Mouse (Mus musculus) liver, postnatal 0 days (tissue): ENCODE measurements around the gene Hdac10.

Experiments
- CTCF ChIP-seq: sonication (generic); IDR thresholded peaks from 2 replicates; pipeline ENCODE4 v1.5.1; 2016; ENCODE audit warnings: antibody characterized with exemption, low read depth
- EP300 ChIP-seq: IDR thresholded peaks from 2 replicates; pipeline ENCODE4 v1.6.1; 2016; ENCODE audit warnings: antibody characterized with exemption, low read depth, mild to moderate bottlenecking

GRCm38 (mm10) chr15:89174889-89175339, 46.4 kb upstream of the Hdac10 start:
- TF ChIP-seq CTCF (no peak), EP300 (no peak)
